Mouse (Mus musculus) spleen, postnatal 36 days (tissue): ENCODE data around the gene Astn2.

Experiments
- DNase-seq, 2 experiments: peaks; one replicate each; pipeline ENCODE4 v3.0.0; 2022; ENCODE audit warnings: low spot score in 2 of 2, mixed read lengths in 1 of 2

The Astn2 gene

DNA sequence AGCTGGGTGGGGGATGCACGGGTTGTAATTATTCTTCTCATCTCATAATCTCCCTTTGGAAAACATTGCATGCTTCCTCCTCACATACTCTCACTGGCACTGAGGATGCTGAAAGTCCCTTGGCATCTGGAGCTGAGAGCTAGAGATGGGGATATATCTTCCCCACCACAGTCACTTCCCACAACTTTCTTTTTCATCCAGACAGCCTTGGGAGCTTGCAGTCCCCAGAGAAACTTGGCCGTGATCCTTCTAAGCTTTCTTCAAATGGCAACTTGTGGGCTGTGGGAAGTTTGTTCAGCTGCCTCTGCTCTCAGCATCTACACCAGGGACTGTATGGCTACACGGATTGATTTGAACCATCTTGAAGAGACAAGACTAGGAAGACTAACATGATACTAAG is 428.2 kb downstream of the Astn2 start:
- DNase-seq = no peak

GRCm38 (mm10) chr4:65972395-65972794 is 432.0 kb downstream of the Astn2 start:
- no peak for DNase-seq

GRCm38 (mm10) chr4:65969318-65969717 is 435.1 kb downstream of the Astn2 start:
- DNase-seq = no peak

DNA sequence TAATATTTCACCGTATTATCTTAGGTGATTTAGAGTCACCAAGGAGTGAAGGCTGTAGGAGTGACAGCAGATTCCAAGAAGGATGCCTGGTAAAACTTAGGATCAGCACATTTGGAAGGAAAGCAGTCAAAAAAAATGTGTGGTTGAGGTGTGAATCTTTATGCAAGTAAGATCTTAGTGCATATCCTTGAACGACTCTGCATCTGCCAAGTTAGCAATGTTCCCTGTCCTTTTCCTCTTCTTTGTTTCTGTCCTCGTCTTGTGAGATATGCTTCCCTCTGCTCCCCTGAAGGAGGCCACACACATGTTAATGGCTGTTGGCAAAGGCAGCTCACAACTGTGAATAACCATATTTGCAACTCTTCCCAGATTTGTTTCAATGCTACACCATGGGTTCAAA is 439.8 kb downstream of the Astn2 start:
- DNase-seq = no peak

DNA sequence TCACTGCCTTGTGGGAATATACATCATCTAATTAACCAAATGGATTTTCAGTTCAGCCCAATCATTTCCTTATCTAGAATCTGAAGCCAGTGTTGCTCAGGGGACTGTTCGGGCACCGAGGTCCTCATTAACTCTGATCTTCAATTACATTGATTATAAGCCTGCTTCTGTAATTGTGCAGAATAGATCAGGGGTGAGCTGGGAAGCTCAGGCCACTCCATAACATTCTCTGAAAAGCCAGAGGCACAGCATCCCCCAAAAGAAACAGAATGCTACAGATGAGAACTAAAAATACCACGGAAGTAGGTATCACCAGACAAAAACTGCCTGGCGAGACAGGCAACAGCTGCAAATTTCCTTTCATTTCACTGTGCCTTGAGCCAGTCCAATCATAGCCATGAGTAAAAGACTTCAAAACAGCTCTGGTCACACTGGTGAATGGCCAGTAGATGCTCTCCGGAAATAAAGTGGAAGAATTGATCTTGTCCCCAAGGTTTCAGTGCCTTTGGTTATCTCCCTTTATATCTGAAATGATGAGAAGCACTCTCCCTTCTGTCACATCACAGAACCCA is 445.1 kb downstream of the Astn2 start:
- DNase-seq = no peak

- DNase-seq = no peak
Measured at GRCm38 (mm10) chr4:65958369-65959187, 445.8 kb downstream of the Astn2 start.

- no peak for DNase-seq
Measured at GRCm38 (mm10) chr4:65951918-65952317, 452.5 kb downstream of the Astn2 start.

DNA sequence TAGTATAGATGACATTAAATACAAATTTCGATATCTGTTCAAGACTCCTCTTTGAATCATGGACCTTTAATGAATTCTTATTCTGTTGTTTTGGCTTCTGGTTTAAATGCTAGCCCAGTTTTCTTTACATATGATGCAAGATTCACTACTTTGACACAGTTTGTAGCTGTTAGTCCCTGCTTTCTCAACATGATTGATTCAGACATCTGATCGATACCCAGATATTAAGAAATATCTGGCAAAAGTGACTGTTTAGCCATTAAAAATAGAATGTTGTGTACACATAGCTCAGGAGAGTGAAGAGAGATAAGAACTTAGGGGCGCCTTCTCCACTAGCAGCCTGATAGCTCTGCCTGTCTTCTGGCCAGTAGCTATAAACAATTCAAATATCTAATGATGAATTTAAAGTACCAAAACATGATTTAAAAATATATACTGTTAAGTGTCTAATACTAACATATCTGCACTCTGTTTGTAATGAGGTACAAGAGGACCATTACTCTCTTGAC is 457.2 kb downstream of the Astn2 start:
- no peak for DNase-seq

DNA sequence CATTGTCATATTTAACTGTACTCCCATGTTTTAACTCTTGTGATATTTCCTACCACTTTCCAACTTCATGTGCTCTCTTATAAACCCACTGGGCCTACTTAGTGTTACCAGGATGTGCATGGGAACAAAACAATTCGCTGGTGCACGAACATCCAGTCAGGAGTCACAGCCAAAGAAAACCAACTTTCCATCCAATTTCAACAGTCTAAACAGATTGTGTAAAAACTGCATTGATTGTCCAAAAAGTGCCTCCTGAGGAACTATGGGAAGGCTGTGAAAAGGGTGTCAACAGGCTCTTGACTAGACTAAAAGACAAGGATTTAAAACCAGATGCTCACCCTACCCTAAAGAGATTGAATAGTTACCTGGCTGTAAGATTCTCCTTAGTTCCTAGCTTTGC is 458.4 kb downstream of the Astn2 start:
- DNase-seq = no peak

DNA sequence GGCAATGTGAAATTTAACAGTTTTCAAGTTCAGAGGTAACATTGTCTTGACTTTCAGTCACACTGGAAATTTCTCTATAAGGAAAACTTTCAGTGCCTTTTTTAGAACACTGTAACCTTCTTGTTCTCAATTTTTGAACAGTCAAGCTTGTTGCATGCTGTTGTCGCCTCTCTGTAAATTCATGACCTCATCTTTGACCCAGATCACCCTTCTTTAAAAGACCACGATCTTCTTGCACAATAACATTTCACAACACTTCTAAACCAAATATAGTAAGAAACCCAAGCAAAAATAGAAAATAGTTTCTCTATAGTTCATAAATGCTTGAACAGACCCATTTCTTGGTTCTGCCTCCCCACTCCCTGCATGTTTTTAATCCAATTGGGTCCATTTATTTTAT is 473.5 kb downstream of the Astn2 start:
- no peak for DNase-seq

DNA sequence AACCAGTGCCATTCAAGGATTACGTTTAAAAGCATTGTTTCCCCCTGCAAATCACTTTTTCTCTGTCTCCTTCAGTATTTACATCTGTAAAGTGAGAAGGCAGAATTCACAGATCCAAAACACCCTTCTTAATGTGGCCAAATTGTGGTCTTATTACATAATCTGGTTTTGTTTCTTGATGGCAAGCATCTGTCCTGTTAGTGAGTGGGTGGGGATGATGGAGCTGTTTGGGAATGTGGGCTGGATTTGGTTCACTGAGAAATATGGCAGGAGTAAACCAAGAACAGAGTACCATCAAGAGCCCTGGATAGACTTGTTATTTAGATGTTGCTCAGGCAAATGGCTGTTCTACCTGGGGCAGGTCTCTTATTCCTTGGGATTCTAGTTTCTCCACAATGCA is 484.1 kb downstream of the Astn2 start:
- no peak for DNase-seq

DNA sequence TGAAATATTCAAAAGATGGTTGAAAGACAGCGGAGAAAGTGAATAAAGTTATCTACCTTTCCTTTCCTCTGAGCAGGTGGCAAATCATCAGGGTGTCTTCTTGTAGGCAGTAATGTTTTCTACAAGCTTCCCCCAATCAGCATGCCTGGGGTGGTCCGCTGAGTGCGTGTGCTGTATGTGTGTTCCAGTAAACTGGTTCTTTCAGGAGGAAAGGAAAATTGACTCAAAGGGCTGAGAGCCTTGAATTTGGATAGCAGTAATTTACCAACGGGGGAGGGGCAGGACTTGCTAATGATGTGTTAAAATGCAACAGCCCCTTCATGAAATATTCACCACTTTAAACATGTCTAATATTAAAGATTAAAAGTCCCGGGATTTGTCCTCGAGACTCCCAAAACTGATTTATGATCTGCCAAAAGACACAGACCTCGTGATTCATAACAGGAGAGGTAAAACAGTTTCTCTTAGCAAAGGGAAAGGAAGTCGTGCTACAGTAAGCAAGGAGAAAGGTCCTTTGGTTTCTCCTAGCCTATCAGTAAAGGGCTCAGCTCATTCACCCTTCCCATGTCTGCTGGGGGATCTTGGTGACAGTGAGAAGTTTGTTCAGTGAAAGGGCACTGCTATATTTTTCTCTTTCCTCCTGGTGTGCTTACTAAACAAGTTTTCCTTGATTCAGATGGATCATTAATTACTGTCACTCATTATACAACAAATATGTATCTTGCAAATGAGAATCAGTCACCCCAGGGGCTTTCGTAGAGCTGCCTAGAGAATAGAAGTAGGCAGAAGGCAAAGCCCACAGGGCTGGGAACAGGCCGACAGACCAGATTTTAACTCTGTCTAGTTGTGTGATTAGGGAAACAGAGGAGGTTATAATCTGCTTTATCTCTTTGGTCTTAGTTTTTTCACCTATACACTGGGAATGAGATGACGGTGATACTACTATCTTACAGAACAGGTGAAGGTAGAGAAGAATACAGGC is 488.1 kb downstream of the Astn2 start:
- DNase-seq = no peak

DNA sequence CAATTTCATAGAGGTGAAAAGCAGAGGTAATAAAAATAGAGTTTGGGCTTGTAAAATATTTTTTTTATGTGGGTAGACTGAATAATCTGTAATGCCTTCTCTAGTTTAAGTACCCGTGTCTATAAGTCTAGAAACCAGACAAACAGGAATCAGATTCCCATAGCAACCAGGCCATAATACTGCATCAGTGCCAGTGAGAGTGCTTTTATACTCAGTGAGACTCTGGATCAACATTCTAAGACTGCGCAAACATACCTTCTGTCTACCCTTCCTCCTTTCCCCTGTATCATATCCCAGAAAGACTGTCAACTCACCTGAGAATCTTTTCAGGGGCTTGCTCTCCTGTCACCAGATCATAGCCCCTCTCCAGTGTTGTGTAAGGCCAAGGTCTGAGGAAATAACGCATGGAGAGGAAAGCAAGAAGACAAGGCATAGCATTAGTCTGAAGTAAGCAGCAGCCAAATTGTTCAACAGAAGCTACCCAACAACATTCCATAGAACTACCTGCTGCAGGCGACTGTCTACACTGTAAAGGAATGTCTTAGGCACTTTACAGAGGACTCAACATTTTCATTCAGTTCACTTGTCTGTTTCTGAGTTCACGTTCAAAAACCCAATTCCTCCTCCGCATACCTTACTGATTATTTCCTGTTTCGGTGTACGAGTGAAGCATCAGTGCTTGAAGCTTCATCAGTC is 492.0 kb downstream of the Astn2 start:
- DNase-seq = no peak

DNA sequence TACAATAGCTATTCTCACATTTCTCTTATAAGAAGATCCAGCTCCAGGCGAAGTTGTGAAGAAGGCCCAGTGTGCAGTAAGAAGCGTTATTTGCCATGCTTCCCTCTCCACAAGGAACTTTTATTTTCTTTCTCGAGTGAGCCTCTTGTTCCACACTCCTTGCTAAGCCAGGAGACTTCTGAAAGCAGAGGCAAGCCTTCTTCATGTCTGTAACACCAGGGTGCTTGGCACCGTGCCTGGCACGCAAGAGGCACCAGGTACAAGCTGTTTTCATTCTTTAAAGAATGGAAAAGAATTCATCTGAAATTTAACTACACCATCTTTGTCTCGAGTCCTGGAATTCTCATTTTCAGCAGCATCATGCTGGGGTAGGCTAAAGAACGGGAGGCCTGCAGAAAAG is 496.8 kb downstream of the Astn2 start:
- DNase-seq = no peak

GRCm38 (mm10) chr4:65904963-65905362 is 499.4 kb downstream of the Astn2 start:
- DNase-seq = no peak

DNA sequence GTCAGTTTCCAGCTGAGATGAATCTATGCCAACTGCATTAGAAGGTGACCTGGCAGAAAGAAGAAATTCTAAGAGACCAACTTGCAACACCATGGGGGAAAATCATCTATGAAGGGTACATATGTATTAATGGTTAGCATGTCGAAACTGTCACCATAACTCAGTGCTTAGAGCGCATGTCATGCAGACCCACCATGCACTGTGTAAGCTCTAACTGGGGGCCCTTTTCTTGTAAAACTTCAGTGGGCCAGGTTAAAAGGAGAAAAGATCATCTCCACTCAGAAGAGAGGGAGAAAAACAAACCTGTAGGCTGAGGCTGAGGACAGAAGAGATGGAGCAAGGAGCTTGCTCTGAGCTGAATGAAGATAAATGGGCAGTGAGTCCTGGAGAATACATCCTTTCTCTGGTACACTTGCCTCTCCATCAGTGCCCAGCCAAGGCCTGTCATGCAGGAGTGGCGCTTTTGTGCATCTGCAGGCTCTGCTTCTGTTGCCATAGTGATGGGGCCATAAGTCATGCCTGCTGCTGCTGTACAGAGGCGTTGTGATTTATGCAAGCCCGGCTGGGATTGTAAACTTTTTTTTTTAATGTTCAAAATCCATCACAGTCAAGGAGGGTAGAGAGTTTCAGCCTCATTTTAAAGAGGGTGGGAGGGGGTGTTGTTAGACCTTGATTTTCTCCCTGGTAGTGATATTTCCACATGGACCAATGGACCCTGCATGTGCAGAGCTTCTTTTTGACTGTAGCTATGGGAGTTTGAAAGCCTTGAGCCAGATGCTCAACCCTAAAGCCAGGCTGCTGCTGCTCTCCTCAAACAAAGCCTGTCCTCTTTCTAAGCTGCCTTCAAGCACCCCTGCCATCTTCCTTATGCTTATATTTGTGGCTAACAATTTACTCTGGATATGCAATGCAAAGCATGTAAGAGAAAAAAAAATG is 508.1 kb downstream of the Astn2 start:
- no peak for DNase-seq

GRCm38 (mm10) chr4:65888332-65888993 is 515.9 kb downstream of the Astn2 start:
- DNase-seq = no peak

- DNase-seq = no peak
Measured at GRCm38 (mm10) chr4:65886862-65887261, 517.5 kb downstream of the Astn2 start.

- DNase-seq = no peak
Measured at GRCm38 (mm10) chr4:65885921-65886320, 518.5 kb downstream of the Astn2 start.

GRCm38 (mm10) chr4:65874236-65874781 is 530.1 kb downstream of the Astn2 start:
- no peak for DNase-seq
